Mouse (Mus musculus) brain, embryonic 18.5 days (tissue): ENCODE data around the gene Tcp11l2.

Experiments used
- DNase-seq: peaks from one replicate; pipeline ENCODE4 v3.0.0-alpha.2; 2012; ENCODE audit warnings: low read depth, low spot score

Gene Tcp11l2

GRCm38 (mm10) chr10:84598172-84598571 is 21.7 kb downstream of the Tcp11l2 start:
- no peak for DNase-seq

GRCm38 (mm10) chr10:84600136-84600535 is 23.7 kb downstream of the Tcp11l2 start:
- no peak for DNase-seq

DNA sequence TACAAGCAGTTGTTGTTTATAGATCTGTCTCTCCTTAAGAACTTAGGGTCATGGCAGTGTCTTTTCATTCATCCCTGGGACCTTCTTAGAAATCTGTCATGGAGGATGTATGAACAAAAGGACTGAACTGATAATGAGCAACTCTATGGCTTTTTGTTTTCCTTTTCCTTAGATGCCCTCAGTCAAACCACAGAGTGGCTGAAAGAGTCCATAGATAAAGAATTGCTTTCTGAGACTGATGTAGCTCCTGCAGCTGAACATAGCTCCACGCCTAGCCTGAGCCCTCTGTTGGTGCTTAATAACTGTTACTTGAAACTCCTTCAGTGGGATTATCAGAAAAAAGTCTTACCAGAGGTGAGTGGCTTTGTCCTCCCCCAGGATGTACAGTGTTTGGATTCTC is 27.9 kb downstream of the Tcp11l2 start:
- DNase-seq, result no peak

DNA sequence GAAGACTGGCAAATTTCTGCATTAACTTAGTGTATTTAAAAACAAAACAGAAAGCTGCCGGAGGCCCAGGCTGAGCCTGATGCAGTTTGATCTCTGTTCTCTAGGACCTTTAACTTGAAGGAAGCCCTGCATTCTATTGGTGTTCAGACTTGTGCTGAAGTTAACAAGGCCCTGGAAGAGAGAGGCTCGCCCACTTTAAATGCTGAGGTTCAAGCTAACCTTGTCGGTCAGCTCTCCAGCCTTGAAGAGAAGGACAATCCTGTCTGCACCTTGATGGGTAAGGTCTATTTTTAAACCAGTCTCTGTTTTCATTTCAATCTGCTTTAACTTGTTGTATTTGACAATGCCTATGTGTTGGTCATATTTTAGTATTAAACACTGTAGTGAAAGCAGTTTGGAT is 31.9 kb downstream of the Tcp11l2 start:
- DNase-seq, result no peak

- no peak for DNase-seq
Measured at GRCm38 (mm10) chr10:84610324-84610723, 33.9 kb downstream of the Tcp11l2 start.

- DNase-seq, result no peak
Measured at GRCm38 (mm10) chr10:84610783-84611182, 34.4 kb downstream of the Tcp11l2 start.

- no peak for DNase-seq
Measured at GRCm38 (mm10) chr10:84611664-84612063, 35.2 kb downstream of the Tcp11l2 start.

DNA sequence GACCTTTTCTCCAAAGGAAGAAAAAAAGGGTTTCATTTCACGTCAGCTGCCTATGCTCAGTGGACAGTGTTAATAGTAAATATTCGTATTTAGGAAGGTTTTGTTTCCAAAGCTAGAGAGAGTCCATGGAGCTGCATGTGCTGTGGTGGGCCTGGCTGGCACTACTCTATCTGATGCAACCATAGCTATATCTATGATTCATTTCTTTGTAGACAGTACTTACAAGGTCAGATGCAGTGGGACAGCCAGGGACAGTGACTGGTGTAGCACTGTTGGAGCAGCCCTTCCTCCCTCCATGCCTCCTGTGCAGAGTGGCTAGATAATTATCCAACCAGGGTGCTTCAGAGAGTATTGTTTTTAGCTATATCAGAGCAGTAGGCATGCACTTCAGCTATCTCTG is 35.9 kb downstream of the Tcp11l2 start:
- no peak for DNase-seq

DNA sequence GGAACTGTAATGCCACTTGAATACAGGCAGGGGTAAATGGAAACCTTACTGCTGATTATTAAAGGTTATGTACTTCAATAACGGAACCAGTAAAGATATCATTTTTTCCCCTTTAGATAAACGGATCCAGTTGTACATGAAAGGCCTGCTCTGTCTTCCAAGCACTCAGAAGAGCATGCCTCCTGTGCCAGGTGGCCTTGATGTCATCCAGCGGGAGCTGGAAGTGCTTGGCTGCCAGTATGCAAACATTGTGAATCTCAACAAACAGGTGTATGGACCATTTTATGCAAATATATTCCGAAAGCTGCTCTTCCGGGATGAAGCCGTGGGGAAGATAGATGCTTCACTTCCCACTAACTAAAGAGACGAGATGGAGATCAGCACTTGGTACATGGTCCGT is 36.9 kb downstream of the Tcp11l2 start:
- no peak for DNase-seq

DNA sequence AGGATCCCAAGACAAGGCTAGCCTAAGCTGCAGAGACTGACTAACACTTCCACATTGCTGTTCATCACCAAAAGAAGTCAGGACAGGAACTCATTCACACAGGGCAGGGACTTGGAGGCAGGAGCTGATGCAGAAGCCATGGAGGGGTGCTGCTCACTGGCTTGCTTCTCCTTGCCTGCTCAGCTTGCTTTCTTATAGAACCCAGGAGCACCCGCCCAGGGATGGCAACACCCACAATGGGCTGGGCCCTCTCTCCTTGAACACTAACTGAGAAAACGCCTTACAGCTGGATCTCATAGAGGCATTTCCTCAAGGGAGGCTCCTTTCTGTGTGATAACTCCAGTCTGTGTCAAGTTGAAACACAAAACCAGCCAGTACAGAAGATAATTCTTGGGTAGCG is 38.6 kb downstream of the Tcp11l2 start:
- no peak for DNase-seq

GRCm38 (mm10) chr10:84621826-84622790 is 45.7 kb downstream of the Tcp11l2 start, which contains the start of gene Polr3b:
Gene Polr3b, plus strand, starts transcription at chr10:84622292.
- DNase-seq, result peak; percentile 92

GRCm38 (mm10) chr10:84631182-84631581 is 54.8 kb downstream of the Tcp11l2 start:
- no peak for DNase-seq

DNA sequence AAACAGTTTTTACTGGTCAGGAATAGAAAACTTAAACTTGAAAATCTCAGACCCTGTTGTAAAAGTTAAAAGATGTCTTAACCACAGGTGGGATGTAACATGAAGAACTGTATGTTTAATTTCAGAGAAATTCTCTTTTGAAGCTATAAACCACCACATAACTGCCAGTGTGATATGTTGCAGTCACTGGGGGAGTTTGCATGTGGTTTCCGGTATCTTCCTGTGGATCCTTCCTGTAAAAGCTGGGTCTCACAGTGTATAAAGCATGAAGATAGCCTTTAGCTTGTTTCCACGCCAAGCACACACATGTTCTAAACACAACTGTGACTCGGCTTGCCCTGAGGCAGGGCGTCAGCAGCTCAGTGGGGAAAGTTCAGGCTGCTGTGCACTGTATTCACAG is 55.6 kb downstream of the Tcp11l2 start:
- no peak for DNase-seq

GRCm38 (mm10) chr10:84636656-84637055 is 60.2 kb downstream of the Tcp11l2 start:
- DNase-seq, result no peak

- DNase-seq, result no peak
Measured at GRCm38 (mm10) chr10:84638382-84638781, 62.0 kb downstream of the Tcp11l2 start.

GRCm38 (mm10) chr10:84639525-84640287 is 63.3 kb downstream of the Tcp11l2 start:
- DNase-seq, result no peak

DNA sequence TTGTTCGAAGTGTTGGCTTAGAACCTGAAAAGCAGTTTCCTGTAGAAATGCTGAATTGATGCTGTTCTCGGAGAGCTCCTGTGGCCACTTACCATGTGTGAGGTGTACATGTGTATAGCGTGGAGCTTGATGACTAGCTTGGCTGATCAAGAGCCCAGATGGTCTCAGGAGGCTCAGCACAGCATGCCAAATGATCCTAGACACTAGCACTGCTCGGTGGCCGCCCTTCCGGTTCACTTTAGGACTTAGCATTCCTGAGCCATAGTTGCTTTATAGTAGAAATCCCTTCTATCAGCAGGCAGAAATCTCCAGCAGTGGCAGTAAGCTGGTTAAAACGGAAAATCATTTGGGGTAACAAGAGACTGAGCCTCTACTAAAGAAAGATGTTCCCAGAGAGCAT is 64.4 kb downstream of the Tcp11l2 start:
- DNase-seq, result no peak

DNA sequence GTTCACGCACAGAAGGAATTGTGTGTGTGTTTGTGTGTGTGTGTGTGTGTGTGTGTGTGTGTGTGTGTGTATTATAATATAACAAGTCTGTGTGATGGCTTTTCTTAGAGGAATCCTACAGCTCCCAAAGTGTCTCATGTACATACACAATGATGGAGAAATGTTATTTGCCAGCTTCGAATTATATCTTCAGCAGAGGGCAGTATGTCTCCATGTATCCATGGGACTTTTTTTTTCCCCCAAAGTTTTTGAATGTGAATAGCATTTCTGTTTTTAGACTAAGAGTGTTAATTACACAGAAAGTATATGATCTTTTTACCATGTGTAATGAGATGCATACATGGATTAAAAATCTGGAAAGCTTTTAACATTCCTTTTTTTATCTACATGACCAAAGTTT is 65.2 kb downstream of the Tcp11l2 start:
- no peak for DNase-seq

DNA sequence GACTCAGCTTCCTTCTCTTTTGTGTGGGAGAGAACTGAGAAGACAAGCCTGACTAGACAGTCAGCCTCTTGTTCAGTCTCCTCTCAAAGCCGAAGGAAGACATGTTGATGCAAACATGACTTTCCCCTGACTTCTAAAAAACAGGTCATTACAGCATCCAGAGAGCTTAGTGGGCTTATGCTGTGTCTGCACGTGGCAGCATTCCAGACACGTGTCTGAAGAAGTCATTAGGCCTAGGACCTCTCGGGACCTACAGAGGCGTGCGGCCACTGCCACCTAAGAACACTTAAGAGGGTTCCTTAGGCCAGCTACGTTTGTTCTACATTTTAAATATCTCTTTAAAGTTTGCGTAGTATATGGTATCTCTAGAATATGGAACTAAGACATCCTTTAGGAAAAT is 69.5 kb downstream of the Tcp11l2 start:
- DNase-seq, result no peak

GRCm38 (mm10) chr10:84646506-84647102 is 70.2 kb downstream of the Tcp11l2 start:
- DNase-seq, result no peak

- DNase-seq, result no peak
Measured at GRCm38 (mm10) chr10:84647264-84647663, 70.8 kb downstream of the Tcp11l2 start.

- no peak for DNase-seq
Measured at GRCm38 (mm10) chr10:84648911-84649310, 72.5 kb downstream of the Tcp11l2 start.
